Mouse (Mus musculus) spleen, postnatal 36 days (tissue): Measurements from ENCODE around the gene Rnf32.
A peak's percentile ranks its signal among the peaks of the same experiment; 100 is the strongest.

Experiments
- DNase-seq, 2 experiments: peaks; one replicate each; pipeline ENCODE4 v3.0.0; 2022; ENCODE audit warnings: low spot score in 2 of 2, mixed read lengths in 1 of 2

Gene Rnf32

GRCm38 (mm10) chr5:29195570-29196263 lies at the start of gene Rnf32:
Gene Rnf32, plus strand, starts transcription at chr5:29195992.
- DNase-seq, result peak; percentile 31 to 43

GRCm38 (mm10) chr5:29150146-29150545 lies 45.6 kb upstream of the Rnf32 start:
- DNase-seq, result no peak

- no peak for DNase-seq
These were observed 35.9 kb upstream of the Rnf32 start for GRCm38 (mm10) chr5:29159849-29160248.

GRCm38 (mm10) chr5:29166947-29167346 lies 28.8 kb upstream of the Rnf32 start:
- no peak for DNase-seq

- DNase-seq, result no peak
These were observed 25.6 kb upstream of the Rnf32 start for GRCm38 (mm10) chr5:29170193-29170592.

GRCm38 (mm10) chr5:29171165-29171564 lies 24.6 kb upstream of the Rnf32 start:
- DNase-seq, result no peak

GRCm38 (mm10) chr5:29186798-29187197 lies 9.0 kb upstream of the Rnf32 start:
- DNase-seq, result no peak

GRCm38 (mm10) chr5:29195231-29195569 lies 592 bp upstream of the Rnf32 start:
- no peak for DNase-seq

DNA sequence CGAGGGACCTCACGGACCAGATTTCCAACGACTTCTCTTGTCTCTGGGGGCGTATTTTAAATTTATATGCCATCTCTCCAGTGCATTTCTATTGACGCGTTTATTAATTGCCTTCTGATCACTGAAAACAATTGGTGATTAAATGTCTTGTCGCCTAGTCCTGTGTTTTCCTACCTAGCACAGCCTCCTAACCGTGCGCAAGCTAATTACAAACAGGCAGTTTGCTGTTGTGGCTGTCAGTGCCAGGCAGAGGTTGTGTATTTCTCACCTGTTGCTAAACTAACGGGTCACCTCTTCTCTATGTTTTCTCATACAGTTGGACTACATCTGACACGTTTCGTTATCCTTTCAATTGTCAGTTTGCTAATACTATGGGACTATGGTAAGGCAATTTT lies 469 bp downstream of the Rnf32 start:
- DNase-seq, result no peak

DNA sequence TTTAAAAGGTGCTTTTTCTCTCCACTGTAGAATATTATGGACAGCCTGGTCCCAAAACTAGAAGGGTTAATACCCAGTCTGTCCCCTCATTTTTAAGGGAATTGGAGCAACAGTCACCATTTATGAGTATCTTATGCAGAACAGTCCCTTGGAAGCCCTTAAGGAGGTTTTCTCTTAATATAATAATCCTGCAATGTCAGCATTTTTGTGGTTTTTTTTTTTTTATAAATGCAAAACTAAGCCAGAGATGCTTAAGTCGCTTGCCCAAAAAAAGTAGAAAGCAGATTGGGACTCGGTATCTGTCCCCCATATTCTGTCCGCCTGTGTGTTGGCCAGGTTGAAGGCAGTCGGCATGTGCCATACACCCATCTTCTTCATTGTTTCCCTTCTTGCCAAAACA lies 1.4 kb downstream of the Rnf32 start:
- DNase-seq, result no peak

DNA sequence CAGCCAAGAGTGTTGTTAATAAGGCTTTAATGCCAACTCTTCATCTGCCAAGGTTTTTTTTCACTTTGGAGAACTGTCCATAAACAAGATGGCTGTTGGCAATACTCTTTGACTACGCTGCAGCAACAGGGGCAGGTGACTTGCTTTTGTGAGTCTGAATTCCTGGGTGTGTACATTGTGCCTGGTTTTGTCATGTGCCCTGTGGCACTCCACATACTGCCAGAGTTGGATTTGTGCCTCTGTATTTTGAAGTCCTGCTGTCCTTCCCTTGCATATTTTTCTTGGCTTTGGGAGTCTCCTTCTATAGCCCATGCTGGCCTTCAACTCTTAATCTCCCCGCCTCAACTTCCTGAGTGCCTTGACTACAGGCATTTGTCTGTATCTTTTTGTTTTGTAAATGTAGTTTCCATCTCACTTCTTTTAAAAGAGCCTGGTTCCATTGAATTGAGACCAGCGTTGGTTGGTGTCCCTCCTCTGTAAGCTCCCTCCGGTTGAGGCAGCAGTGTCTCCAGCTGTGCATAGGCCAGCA lies 3.2 kb downstream of the Rnf32 start:
- DNase-seq, result no peak

- no peak for DNase-seq
These were observed 4.1 kb downstream of the Rnf32 start for GRCm38 (mm10) chr5:29199868-29200267.

DNA sequence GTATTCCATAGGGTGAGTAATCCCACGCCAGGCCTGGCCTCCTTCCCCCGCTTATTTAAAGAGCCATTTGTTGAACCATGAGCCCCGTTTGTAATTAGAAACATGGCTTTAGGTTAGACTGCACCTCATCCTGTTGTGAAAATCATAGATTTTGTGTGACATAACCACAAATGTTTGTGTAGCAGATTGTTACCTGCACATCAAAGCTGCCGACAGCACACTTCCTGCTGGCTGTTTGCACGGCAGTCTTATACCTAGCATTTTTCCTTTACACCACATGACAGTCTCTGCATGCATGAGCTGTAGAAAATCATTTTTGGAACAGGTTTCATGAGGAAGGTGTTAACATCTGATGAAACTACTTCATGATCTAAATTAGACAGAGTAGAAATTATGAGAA lies 9.9 kb downstream of the Rnf32 start:
- peak in 1 of 2 experiments; percentile 17 for DNase-seq

GRCm38 (mm10) chr5:29211980-29212555 lies 16.3 kb downstream of the Rnf32 start:
- no peak for DNase-seq

GRCm38 (mm10) chr5:29217997-29218396 lies 22.2 kb downstream of the Rnf32 start:
- DNase-seq, result no peak

DNA sequence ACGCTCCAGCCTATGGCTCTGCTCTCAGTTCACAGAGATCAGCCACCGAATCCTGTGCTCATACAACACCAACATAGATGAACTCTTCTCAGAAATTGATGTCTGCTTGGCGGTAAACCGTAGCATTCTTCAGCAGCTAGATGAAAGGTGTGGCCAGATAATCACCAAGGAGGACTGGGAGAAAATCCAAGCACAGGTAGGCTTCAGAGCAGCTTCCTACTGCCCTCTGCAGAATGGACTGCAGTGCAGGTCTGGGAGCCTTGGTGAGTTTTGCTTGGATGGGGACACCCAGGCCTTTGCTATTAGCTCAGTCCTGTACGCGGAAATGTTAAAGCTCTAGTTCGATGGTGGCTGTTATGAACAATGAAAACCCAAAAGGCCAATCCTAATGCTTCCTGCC lies 28.3 kb downstream of the Rnf32 start:
- DNase-seq, result no peak

- no peak for DNase-seq
These were observed 34.7 kb downstream of the Rnf32 start for GRCm38 (mm10) chr5:29230481-29230880.

GRCm38 (mm10) chr5:29238379-29238778 lies 42.6 kb downstream of the Rnf32 start:
- no peak for DNase-seq

- no peak for DNase-seq
These were observed 49.0 kb downstream of the Rnf32 start for GRCm38 (mm10) chr5:29244769-29245168.

- DNase-seq, result no peak
These were observed 55.2 kb downstream of the Rnf32 start for GRCm38 (mm10) chr5:29250795-29251495.

DNA sequence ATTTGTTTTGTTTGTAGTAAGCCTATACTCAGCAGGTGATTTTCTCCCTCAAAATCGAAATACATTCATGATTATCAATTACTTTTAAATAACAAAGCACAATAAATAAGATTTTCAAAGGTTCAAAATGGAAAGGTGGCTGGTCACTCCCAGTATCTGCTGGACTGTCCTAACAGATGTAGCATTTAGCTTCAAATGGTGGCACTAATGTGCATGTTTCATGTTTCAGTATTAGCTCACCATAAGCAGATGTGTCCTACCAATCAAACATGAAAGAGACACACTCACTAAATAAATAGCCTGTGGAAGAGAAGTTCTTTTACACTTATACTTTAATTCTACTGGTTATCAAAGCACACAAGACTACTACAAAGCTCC lies 55.7 kb downstream of the Rnf32 start:
- no peak for DNase-seq

DNA sequence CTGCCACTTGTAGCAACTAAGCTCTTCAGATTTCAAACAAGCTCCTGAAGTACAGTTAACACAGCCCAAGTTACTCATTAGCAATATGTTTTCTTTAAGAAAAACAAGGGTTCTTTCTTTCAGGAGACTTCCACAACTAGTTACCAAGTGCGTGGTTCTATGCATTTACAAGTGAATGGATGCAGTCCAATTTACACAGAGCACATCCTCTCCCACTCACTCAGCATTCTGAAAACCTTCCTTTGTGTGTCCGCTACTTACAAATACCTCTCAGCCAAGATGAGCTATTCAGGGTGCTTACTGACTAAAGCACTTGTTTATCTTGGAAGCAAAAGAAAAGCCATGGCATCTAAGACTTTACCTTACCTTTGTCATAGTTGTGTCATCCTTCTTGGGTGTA lies 58.1 kb downstream of the Rnf32 start:
- no peak for DNase-seq

DNA sequence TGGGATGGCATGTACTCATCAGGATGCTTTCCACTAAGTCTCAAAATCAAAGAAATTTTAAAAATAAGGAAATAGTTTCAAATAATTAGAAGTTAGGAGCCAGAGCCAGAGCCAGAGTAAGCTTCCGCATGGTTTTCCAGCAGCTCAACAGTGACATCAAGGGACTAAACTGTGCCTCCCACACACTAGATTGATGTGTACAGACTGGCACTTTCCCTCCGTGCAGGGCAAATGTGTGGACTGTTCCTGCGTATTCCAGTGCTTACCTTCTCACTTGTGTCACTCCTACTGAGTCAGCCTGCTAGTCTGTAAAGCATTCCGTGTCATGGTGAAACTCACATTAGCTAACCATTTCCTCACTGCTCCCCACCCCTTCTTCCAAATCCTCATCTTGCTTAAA lies 75.1 kb downstream of the Rnf32 start:
- no peak for DNase-seq
